ENCODE assay signal across 9 mouse cellular contexts in genomic region chrX:134930361-134930760, GRCm38 (mm10). TPM values are rescaled to one million over a fixed set of nuclear protein-coding genes. Genes with fewer than 3 reads are reported as not detected.
DNase-seq lines count a peak whose midpoint lies in the region; ATAC-seq and TF ChIP-seq lines count a peak whose summit lies in the region.
"Had no signal": no experiment of that assay in that cellular context is flagged by ENCODE, and none has a peak within 500 bp of the region (broad histone marks: within the 10 kb centered on the region; RNA-seq: fewer than 3 reads in every experiment).

No protein-coding gene starts in this region.

- no peaks in the 10 kb centered on the region for H3K36me3 ChIP-seq in heart, embryonic 11.5 days (ENCODE audit: control insufficient read depth, insufficient read depth, low read length)

- DNase-seq in heart, postnatal 14 days = peak; percentile 17 to 53
- DNase-seq in 416B (ENCODE audit: low read depth) (peak; percentile 46), ES-CJ7 (ENCODE audit: low read depth, low spot score) (peak; percentile 2)
- peak; percentile 45 to 65 for DNase-seq in cerebellum, postnatal 14 days
- peak in 1 of 2 experiments; percentile 53 for DNase-seq in layer of hippocampus, adult 2 months (ENCODE audit: low spot score in 2 of 2)
- peak; percentile 61 for DNase-seq in naive thymus-derived CD4-positive, alpha-beta T cell, adult 2 months (ENCODE audit: low read depth)
- no peak for DNase-seq in c-Kit-positive CD71-positive TER-119-positive erythroid progenitor cells, embryonic 14.5 days (ENCODE audit: low spot score)

- 33% methylated on average over 5 of the region's 5 CpGs for WGBS in heart, embryonic 11.5 days (ENCODE audit: insufficient replicate concordance)

- H3K27me3 ChIP-seq in heart, embryonic 11.5 days (ENCODE audit: control insufficient read depth, insufficient read depth, low read length) = no peaks in the 10 kb centered on the region

- H3K9ac ChIP-seq in heart, embryonic 11.5 days (ENCODE audit: low read depth, low read length) = no peak overlapping the region

- peak; percentile 88 for TF ChIP-seq CTCF in layer of hippocampus, adult 2 months (conservative IDR thresholded peaks at IDR 0.05)

- H3K9me3 ChIP-seq in heart, embryonic 11.5 days (replicated peaks; ENCODE audit: control insufficient read depth, low read length) = no peaks in the 10 kb centered on the region

- ATAC-seq in heart, embryonic 11.5 days (replicated peaks; ENCODE audit: insufficient number of reproducible peaks, low FRiP score, low TSS enrichment) = no peak

- H3K4me1 ChIP-seq in heart, embryonic 11.5 days (ENCODE audit: control insufficient read depth, insufficient read depth, low read length) = no peaks in the 10 kb centered on the region

- no peak overlapping the region for H3K4me2 ChIP-seq in heart, embryonic 11.5 days

- H3K4me3 ChIP-seq in heart, embryonic 11.5 days (ENCODE audit: low read depth, low read length) = no peak overlapping the region
- no peak overlapping the region for H3K4me3 ChIP-seq in layer of hippocampus, adult 2 months

- intact Hi-C loops in heart, postnatal 14 days (cut with DNase I) = loop anchor here (5.0 kb wide), 1 partner anchor 203 kb away; no protein-coding TSS in a partner anchor

- H3K27ac ChIP-seq in heart, embryonic 11.5 days (ENCODE audit: low read depth, low read length) = no peak overlapping the region
- H3K27ac ChIP-seq in layer of hippocampus, adult 2 months = no peak overlapping the region

RNA-seq across cellular contexts. Expression of gene Nxf2, which starts 34.2 kb away (rescaled TPM):
- total RNA-seq in heart, postnatal 14 days (2021) = not detected
- polyA plus RNA-seq in heart, embryonic 11.5 days (2014; fragmentation: Nextera tagmentation; extraction: Ambion mirVana) = 0.52 and 1.2 TPM in 2 replicates
- total RNA-seq in layer of hippocampus, adult 2 months (2021) = under 1 TPM in 1 of 2 experiments, not detected in 1; 0.20 TPM
- polyA plus RNA-seq: large intestine, adult 2 months had no signal
